Mouse (Mus musculus): Measurements from ENCODE around the gene Coq9. TPM values are rescaled to one million over a fixed set of nuclear protein-coding genes. Genes with fewer than 3 reads are reported as not detected.

Gene Coq9
- total RNA-seq, 2 experiments from 2014 or later, result 536 to 626 TPM

DNA sequence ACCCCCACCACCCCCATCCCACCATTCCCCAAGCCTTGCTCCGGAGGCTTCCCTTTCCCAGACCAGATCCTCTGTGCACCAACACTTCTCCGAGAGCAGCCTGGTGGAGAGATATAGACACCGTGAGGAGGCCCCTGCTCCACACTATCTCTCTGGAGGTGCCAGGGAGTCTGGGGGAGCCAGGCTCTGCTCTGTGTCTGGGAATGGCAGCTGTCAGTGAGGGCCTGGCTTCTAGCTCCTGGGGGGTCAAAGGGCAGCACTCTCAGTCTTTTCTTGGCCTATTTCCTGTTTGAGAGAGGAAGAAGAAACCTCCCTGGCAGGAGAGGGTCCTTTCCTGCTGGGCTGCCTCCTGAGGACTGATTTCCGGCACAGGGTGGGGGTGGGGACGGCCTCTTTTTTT, 62.9 kb downstream of the Coq9 start:
- intact Hi-C loops (cut with DNase I), result no loop called here
- DNase-seq, result no peak

DNA sequence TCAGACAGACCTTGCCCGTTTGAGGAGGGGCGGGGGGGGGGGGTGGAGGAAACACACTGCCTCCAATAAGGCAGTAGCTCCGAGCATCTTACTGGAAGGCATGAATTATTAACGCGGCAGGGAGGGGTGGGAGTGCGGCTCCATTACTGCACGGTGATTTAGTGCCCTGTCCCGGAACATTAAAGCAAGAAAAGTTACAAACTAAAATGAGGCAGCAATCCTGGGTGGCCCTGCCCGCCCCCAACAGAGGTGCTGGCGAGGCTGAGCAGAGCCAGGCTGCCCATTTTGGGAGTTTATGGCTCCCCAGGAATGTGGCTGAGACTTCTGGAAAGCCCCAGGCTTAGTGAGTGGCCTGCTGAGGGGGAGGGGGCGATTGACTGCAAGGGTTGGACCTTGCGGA, 65.6 kb downstream of the Coq9 start:
- intact Hi-C loops (cut with DNase I), result no loop called here
- DNase-seq, result no peak

Other genes starting within 250 kb of the Coq9 start
- 10 to 100 TPM; 12.4 to 12.7 TPM for gene Rspry1, start 236.4 kb upstream of the Coq9 start, total RNA-seq (2021)
- gene Fam192a, start 236.3 kb upstream of the Coq9 start, total RNA-seq (2021), result 10 to 100 TPM; 20.6 to 24.8 TPM
- 10 to 100 TPM; 90.4 to 96.5 TPM for gene Arl2bp, start 171.7 kb upstream of the Coq9 start, total RNA-seq (2021)
- under 1 TPM; 0.31 to 0.38 TPM for gene Pllp, start 142.0 kb upstream of the Coq9 start, total RNA-seq (2021)
- not detected for gene Ccl22, start 92.7 kb upstream of the Coq9 start, total RNA-seq (2021)
- 1 to 10 TPM; 2.9 to 4.4 TPM for gene Cx3cl1, start 66.3 kb upstream of the Coq9 start, total RNA-seq (2021)
- gene Ccl17, start 27.9 kb upstream of the Coq9 start, total RNA-seq (2021), result not detected
- 10 to 100 TPM; 73.7 to 91.4 TPM for gene Ciapin1, start within 50 bp of the Coq9 start, total RNA-seq (2021)
- gene Polr2c, start 19.1 kb downstream of the Coq9 start, total RNA-seq (2021), result 10 to 100 TPM; 69.1 to 69.9 TPM
- 10 to 100 TPM; 16.6 to 20.4 TPM for gene Dok4, start 38.0 kb downstream of the Coq9 start, total RNA-seq (2021)
- gene Ccdc102a, start 79.8 kb downstream of the Coq9 start, total RNA-seq (2021), result 1 to 10 TPM; 6.8 to 6.9 TPM
- gene Adgrg5, start 85.4 kb downstream of the Coq9 start, total RNA-seq (2021), result under 1 TPM; 0.24 to 0.31 TPM
- 10 to 100 TPM; 42.5 to 62.0 TPM for gene Adgrg1, start 136.4 kb downstream of the Coq9 start, total RNA-seq (2021)
- gene Adgrg3, start 179.4 kb downstream of the Coq9 start, total RNA-seq (2021), result 1 to 10 TPM; 1.9 to 2.1 TPM
- gene Drc7, start 216.8 kb downstream of the Coq9 start, total RNA-seq (2021), result not detected
- 1 to 10 TPM; 7.2 to 7.5 TPM for gene Katnb1, start 242.9 kb downstream of the Coq9 start, total RNA-seq (2021)

Data from heart, postnatal 36 days (tissue).